Mouse (Mus musculus) left cerebral cortex, postnatal 36 days (tissue): Measurements from ENCODE around the gene Kif14. TPM values are rescaled to one million over a fixed set of nuclear protein-coding genes. Genes with fewer than 3 reads are reported as not detected.

Source experiments
- DNase-seq, 2 experiments: peaks; one replicate each; pipeline ENCODE4 v3.0.0; 2021 to 2022; ENCODE audit warnings: low spot score in 2 of 2, mixed read lengths in 1 of 2
- intact Hi-C: fragments of 180-260 bp; cut with DNase I; formaldehyde crosslinking; loops from one replicate; pipeline ENCODE4 v1.15.1; 2025
- total RNA-seq, 2 experiments: library from RNA; stranded (reverse); gene quantifications; 2 replicates each; pipeline ENCODE4 v1.2.3; 2021

Gene Kif14
- total RNA-seq: under 1 TPM; 0.07 to 0.20 TPM

DNA sequence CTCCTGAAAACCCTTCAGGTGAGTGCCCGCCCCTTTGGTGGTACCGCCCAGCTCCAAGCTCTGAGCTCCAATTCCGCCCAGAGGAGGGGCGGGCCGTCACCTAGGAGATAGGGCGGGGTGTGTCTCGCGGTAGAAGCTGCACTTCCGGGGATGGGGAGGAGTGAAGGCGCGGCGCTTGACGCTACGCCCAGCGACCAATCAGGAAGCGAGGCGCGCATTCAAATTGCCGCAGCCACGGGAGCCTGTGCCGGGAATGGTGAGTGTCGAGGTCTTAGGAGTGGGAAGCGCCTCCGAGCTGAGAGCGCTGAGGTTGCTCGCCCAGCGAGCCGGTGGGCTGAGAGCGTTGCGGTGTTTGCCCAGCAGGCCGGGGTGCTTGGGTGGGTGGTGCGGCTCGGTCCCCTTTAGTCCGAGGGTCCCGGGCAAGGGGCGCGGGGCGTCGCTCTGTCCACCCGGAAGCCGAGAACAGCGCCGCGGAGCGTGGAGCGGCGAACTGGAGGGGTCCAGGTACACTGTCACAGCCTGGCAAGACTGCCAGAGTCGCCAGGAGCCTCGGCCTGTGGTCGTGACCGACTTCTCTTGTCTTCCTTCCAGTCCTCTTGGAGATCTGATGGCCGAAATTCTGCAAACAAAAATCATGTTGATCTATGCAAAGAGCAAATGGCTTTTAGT, at the start of gene Kif14:
TSS of gene Kif14 (plus strand) at position 201 of the 669 bp plus-strand sequence.
- intact Hi-C loops: loop anchor here (10.0 kb wide), 1 partner anchor 411 kb away; the partner anchor contains the start of genes Ascl5 and Cacna1s
- DNase-seq: peak; percentile 89 to 90

DNA sequence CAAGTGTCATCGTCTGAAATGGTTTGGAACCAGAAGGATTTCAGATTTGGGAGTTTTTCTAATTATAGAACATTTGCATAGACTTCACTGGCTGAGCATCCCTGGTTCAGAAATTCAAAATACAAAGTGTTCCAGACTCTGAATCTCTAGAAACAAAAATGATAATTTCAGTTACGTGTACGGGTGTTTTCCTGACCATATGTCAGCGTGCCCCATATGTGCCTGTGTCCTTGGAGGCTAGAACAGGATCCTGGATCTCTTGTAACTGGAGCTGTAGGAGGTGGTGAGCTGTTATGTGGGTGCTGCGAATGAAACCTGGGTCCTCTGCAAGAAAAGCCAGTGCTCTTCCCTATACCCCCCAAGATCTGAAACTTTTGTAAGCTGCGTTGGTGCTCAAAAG, 47.8 kb upstream of the Kif14 start:
- intact Hi-C loops: loop anchor here (10.0 kb wide), 1 partner anchor 114 kb away; no protein-coding TSS in a partner anchor
- peak; percentile 47 to 48 for DNase-seq

DNA sequence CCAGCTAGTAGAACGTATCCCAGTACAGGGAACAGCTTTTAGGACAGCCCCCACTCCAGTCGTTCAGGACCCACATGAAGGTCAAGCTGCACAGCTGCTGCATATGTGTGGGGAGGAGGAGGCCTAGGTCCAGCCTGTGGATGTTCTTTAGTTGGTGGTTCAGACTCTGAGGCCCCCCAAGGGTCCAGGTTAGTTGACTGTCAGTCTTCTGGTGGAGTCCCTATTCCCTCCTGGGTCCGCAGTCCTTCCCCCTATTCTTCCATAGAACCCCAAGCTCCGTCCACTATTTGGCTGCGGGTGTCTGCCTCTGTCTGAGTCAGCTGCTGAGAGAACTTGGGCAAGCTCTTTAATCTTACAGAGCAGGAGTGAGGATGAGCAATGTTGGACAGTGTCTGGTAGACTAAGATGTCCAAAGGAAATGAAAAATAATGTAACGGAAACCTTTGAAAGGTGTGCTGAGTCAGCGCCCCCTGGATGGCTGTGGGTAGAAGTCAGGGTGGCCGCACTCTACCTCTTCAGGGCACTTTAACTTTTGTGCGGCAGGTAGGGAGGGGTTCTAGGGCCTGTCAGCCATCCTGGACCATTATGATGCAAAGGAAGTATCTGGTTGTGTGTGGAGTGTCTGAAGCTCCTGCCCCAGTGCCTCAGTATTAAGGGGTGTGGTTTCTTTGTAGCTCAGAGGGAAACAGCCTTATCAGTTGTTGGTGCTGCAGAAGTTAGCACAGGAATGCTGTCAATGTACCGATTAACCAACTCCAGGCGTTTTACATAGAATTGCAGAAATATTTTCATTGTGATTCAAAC, 38.8 kb upstream of the Kif14 start:
- intact Hi-C loops: no loop called here
- no peak for DNase-seq

DNA sequence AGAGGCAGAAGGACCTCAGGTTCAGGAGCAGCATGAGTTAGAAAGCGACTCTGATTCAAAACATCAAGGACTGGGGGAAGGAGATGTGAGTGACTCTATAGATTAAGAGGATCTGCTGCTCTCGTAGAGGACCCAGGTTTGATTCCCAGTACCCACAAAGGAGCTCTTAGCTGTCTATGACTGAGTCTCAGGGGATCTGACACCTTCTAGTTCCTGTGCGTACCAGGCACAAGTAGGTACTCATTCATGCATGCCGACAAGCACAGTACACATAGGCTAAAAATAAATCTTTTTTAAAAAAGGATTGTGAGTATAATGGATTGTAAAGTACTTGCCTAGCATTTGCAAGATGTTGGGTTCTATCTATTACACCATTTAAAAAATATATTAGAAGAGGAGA, 37.2 kb upstream of the Kif14 start:
- DNase-seq: no peak
- intact Hi-C loops: no loop called here

DNA sequence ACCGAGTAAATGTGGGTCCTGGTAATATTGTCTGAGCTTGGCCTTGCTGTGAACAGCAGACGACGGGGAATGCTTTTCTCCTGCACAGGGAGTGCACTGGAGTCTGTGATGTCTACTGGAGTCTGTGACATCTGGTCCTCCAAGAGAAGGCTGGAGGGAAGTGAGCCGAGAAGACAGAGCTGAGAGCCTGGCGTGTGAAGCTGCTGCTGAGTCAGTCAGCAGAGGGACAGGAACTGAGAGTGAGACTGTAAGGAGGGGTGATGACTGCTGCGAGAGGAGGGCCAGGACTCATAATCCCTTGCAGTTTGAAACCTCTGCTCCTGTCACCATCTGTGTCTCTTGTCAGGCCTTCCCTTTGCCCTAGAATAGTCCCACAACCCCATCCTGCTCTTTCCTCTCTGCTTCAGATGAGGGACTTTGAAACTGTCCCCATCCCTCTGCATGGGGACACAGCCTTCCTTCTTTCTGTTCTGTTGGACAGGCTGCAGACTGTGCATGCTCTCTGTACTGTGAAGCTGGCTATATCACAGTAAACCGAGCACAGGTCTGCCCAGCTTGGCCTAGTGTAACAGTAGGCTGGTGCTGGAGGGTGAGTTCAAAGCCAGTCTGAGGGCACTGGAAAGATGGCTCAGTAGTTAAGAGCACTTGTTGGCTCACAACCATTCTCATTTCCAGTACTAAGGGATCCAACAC, 35.9 kb upstream of the Kif14 start:
- no peak for DNase-seq
- intact Hi-C loops: no loop called here

DNA sequence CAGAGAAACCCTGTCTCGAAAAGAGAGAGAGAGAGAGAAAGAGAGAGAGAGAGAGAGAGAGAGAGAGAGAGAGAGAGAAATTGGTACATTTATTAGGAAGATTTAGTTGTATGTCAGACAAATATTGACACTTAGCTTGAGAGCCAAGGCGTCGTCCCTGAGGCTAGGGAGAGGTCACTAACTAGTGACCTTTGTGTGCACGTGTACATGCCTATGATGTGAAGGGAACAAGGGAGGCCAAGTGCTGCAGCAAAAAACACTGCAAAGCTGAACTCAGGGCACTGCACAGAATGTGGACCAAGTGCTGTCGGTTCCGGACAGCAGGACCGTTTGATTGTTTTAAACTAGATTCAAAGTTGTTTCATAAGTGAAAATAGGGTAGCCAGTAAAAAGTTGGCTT, 25.4 kb upstream of the Kif14 start:
- intact Hi-C loops: loop anchor here (5.0 kb wide), 1 partner anchor 148 kb away; no protein-coding TSS in a partner anchor
- no peak for DNase-seq

DNA sequence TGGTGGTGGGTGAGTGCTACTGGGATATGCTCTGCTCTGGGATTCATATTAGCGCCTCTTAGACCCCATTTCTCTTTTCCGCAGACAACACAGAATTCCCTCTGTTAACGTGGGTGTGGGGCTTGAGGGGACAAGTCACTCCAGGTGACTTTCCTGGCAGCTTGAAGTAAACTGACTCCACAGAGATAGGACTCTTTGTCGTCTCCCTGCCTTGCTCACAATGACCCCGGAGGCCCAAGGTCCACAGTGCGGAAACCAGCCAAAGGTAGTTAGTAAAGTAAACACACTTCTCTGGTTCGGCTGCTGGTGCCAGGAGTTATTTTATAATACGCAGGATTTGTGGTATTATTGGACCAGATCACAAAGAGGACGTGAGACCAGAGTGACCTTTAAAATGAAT, 23.3 kb upstream of the Kif14 start:
- intact Hi-C loops: loop anchor here (5.0 kb wide), 1 partner anchor 151 kb away; no protein-coding TSS in a partner anchor
- DNase-seq: no peak

DNA sequence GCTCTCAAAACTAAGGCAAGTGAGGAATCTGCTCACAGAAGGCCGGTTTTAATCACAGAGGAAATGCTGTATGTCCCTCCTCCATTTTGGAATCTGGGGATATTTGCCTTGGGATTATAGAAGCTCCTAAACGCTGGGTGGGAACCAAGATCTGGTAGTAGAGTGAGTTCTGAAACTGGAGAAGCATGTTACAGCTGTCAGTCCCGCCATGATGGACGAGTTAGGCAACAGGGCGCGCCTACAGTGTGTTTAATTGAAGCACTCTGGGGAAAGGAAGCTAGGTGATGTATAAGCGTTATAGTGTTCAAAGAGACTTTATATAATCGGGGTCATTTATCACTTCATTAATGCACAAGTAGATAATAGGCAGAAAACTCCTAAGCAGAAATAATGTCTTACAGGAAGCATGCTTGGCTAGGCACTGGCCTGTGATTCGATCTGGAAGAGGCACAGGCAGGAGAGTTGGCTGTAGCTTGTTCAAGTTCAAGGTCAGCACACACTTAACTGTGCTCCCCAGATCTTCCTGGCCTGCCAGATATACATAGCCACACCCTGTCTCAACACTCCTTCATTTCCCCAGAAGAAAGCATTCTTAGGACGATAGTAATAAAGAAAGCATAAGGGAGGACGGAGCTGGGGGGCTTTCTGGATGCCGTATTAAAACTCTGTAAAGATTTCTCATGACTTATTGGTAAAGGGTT, 21.4 kb upstream of the Kif14 start:
- intact Hi-C loops: loop anchor here (5.0 kb wide), 1 partner anchor 152 kb away; no protein-coding TSS in a partner anchor
- DNase-seq: no peak

DNA sequence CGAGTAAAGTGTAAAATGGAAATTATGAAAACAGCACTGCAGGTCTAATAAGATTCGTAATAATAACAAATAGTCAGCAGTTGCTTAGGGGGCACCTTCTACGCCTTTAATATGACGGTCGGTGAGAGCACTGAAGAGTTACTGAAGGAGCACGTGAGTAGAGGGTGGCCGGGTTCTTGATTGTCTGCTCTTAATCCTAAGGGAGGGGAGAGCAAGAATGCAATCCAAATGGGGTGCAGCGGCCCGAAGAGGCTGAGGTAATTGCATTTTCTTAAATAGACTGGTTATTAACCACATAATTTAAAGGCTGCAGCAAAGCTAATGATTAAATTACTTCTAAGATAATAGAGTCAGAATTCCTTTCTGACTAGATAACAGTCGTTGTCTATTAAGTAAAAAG, 19.2 kb upstream of the Kif14 start:
- no peak for DNase-seq
- intact Hi-C loops: no loop called here

DNA sequence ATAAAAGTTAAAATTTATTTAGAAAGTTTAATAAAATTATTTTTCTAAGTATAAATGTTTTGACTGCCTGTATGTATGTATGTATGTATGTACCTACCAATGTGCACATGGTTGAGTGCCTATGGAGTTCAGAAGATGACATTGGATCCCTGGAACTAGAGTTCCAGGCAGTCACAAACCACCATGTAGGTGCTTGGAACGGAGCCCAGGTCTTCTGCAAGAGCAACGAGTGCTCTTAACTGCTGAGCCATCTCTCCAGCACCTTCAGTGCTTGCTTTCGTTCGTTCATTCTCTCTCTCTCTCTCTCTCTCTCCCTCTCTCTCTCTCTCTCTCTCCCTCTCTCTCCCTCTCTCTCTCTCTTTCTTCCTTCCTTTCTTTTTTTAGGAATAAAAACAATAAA, 18.8 kb upstream of the Kif14 start:
- intact Hi-C loops: no loop called here
- DNase-seq: no peak

DNA sequence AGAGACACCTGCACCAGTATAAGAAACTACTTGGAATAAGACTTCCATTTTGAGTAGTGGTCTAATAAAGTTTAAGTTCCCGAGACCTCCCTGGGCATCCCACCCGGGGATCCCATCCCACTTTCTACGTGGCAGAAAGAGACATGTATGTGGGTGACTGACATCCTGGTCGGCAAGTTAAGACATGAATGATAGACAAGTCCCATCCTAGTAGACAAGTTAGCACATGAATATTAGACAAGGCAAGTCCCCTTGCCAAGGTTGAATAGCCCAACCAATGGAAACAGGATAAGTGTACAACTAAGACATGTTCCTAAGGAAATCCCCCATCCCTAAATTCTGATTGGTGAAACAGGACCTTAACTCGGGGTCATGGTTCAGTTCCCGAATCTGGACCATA, 16.6 kb upstream of the Kif14 start:
- intact Hi-C loops: no loop called here
- no peak for DNase-seq

DNA sequence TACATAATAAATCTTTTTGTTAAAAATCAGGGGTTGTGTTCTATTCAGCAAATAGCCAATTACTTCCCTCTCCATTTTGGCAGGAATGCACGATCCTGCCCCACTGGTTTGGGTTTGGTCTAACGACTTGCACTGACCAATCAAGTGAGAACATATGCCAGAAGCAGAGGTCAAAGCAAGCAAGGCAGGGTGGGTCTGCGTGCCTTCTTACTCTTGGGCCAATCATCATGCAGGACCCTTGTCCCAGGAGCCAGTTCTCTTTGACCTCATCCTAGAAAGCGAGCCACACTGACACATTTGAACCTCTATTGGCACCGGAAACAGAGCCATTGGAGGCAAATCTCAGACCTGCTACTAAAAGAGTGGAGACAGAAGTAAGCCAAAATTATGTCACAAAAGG, 15.9 kb upstream of the Kif14 start:
- intact Hi-C loops: no loop called here
- DNase-seq: no peak

DNA sequence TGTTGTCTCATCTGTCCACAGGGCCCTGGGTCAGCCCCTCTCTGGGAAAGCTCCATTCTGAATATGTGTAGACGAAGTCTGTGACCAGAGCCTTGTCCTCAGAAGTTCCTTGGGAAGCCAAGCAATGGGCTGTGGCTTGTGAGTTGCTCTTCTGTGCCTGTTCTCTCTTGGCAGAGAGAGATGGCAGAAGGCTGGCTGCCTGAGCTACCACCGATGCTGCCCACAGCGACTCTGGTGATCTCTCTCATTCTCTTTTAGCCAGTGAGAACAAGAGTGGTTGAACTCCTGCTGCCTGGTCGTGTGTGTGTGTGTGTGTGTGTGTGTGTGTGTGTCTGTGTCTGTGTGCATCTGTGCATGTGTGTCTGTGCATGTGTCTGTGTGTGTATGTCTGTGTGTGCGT, 13.7 kb upstream of the Kif14 start:
- intact Hi-C loops: no loop called here
- no peak for DNase-seq

DNA sequence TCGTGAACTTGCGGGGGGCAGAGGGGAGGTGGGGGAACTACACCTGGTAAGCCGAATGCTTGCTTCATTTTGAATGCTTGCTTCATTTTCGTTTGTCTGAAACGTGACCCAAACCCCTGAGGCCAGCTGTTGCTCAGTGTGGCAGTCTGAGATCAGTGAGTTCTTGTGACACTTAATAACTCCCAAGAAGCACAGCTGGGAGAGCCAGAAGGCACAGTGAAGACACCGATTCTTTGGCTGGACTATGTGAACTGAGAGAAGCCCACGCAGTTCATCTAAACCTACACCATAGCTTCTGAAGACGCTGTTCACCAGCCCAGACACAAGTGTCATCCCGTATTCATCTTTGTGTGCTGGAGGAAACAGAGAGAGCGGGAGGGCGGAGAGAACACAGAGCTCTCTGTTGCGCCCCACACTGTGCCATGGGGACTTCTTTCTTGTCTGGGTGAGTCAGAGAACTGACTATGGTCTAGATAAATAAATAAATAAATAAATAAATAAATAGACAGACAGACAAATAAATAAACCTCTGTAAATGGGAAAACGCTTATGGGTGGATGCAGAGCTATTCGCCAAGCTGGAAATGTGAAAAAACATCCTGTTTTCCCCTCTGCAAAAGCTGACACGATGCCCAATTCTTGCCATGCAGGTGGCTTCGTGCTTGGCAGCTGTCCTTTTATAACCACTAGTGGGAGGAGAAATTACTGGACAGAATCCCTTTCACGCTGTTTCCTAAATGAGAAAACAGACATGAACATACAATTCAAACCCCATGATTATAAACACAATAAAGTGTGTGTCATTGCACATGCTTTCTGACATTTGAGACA, 10.2 kb upstream of the Kif14 start:
- intact Hi-C loops: loop anchor here (5.0 kb wide), 3 partner anchors 149 to 289 kb away; no protein-coding TSS in a partner anchor
- DNase-seq: no peak

DNA sequence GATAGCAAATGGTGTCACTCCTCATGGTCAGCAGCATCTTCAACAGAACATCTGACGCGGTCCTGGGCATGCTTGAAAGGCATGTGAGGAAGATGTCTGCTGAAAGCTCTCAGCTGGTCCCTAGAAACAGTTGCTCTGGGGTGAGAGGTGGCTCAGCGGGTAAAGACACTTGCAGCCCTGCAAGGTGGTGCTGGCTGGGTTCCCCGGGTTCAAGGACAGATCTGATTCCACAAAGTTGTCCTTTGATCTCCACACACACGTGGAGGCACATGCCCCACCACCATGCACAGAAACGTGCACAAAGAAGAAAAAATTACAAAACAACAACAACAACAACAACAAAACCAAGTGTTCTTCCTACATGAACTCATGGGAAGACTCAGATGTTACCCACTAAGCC, 9.4 kb upstream of the Kif14 start:
- no peak for DNase-seq
- intact Hi-C loops: loop anchor here (5.0 kb wide), 3 partner anchors 149 to 289 kb away; no protein-coding TSS in a partner anchor

DNA sequence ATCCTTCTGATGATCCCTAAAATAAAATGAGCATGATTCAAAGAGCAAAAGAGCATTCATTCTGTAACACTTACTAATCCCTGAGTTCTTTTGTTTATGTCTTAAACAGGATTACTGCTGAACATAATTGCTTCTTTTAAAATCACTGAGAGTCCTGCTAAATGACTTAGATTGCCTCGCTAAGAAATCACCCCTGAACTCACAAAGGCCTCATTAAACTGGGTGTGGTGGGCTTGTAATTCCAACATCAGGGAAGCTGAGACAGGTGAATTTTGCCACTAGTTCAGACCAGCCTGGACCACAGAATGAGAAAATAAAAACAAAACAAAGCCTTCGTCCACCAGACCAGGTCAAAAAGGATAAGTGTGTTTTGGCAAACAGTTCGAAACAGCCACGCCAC, 8.7 kb upstream of the Kif14 start:
- intact Hi-C loops: loop anchor here (5.0 kb wide), 3 partner anchors 150 to 290 kb away; no protein-coding TSS in a partner anchor

DNA sequence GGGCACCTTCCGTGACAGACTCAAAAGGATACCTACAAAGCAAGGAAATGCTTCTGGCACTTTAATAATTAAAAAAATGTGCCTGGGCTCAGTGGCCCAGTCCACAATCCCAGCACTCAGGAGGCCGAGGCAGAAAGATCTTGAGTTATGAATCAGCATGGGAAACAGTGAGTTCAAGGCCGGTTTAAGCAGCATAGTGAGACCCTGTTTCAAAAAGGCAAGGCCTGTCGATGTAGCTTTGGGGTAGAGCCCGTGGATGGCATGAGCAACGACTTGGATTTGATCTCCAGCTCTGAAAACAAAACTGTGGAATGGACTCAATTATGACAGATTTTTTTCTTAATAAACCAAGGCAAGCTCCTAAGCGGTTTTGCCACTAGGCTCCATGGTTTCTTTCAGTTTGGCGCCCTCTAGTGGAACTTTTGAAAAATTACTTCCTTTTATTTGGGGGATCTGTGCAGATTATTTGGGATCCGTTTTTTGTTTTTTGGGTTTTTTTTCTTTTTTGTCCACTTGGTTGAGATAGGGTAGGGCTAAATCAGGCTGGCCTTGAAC, 7.4 kb upstream of the Kif14 start:
- intact Hi-C loops: loop anchor here (5.0 kb wide), 3 partner anchors 151 to 291 kb away; no protein-coding TSS in a partner anchor
- no peak for DNase-seq

More for the DNA sequence above, 8.7 kb upstream of the Kif14 start:
- no peak for DNase-seq

DNA sequence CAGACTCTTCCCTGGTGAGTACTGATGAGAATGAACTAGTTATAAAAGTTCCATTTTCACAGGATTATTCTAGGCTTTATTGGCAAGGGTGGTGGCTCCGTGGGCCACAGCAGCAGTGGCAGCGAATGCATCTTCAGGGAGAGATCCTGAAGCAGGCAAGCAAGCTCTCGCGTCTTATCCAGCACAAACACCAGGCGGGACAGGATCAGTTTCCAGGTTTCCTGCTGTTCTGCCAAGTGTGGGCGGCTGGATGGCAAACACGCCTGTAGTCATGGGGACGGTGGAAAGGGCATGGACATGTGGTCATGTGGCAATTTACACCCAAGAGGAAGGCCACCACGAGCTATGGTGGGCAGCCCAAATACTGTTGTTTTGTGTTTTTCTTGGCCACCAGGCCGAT, 3.7 kb upstream of the Kif14 start:
- intact Hi-C loops: loop anchor here (10.0 kb wide), 1 partner anchor 408 kb away; the partner anchor contains the start of genes Ascl5 and Cacna1s
- DNase-seq: peak; percentile 29 to 36
